Mouse (Mus musculus) liver, embryonic 14.5 days (tissue): ENCODE measurements at regions not wholly inside any gene's neighbourhood (a gene's known extent, or its start where the extent isn't known, plus 50 kb on each side); places are given as distances from the start of the nearest gene placed in this dataset.
A peak's percentile ranks its signal among the peaks of the same experiment; 100 is the strongest.

Source experiments
- ATAC-seq: fragments of 200-750 bp; cut with Nextera tagmentation; 2 replicates; pipeline ENCODE4 v1.8.0; 2017; ENCODE audit warnings: moderate number of reproducible peaks, mild to moderate bottlenecking, moderate library complexity; ENCODE audit not compliant: insufficient read depth
- DNase-seq, 3 experiments: peaks; one replicate each; pipeline ENCODE4 v3.0.0-alpha.2; 2012 to 2013; ENCODE audit warnings: low read depth in 3 of 3, low spot score in 3 of 3
- H3K27ac ChIP-seq: fragments of 300-500 bp; sonication (generic); 2 replicates; pipeline ENCODE4 v1.5.1; 2014; ENCODE audit warnings: moderate library complexity, mild to moderate bottlenecking, control low read depth, inconsistent platforms
- H3K27me3 ChIP-seq: fragments of 300-500 bp; sonication (generic); 2 replicates; pipeline ENCODE4 v1.6.1; 2014; ENCODE audit warnings: mild to moderate bottlenecking, low read length, moderate library complexity; ENCODE audit not compliant: control insufficient read depth, insufficient read depth
- H3K36me3 ChIP-seq: fragments of 300-500 bp; sonication (generic); replicated peaks from 2 replicates; pipeline ENCODE4 v1.6.1; 2014; ENCODE audit warnings: low read depth; ENCODE audit not compliant: control insufficient read depth, insufficient read depth
- H3K4me1 ChIP-seq, 2 experiments: fragments of 200-500 bp in 1 of 2; fragments of 300-500 bp in 1 of 2; sonication (generic) in 1 of 2; replicated peaks; 2 replicates each; pipeline ENCODE4 v1.6.1; 2012 to 2014; ENCODE audit warnings: antibody characterized with exemption in 1 of 2, inconsistent platforms in 1 of 2, low read length in 1 of 2; ENCODE audit not compliant: control insufficient read depth in 2 of 2, insufficient read depth in 2 of 2
- H3K4me2 ChIP-seq: fragments of 300-500 bp; sonication (generic); 2 replicates; pipeline ENCODE4 v1.6.1; 2014; ENCODE audit warnings: low read depth, mild to moderate bottlenecking, control low read depth, moderate library complexity
- H3K4me3 ChIP-seq, 2 experiments: fragments of 200-500 bp in 1 of 2; fragments of 300-500 bp in 1 of 2; sonication (generic) in 1 of 2; 2 replicates each; pipeline ENCODE4 v1.5.1; 2012 to 2014; ENCODE audit warnings: low read depth in 2 of 2, low read length in 2 of 2, mild to moderate bottlenecking in 2 of 2, control low read depth in 1 of 2, inconsistent platforms in 1 of 2, moderate library complexity in 1 of 2; ENCODE audit not compliant: insufficient read depth in 1 of 2
- H3K9ac ChIP-seq: fragments of 300-500 bp; sonication (generic); replicated peaks from 2 replicates; pipeline ENCODE4 v1.6.1; 2014; ENCODE audit warnings: mild to moderate bottlenecking, control low read depth, moderate library complexity
- H3K9me3 ChIP-seq: fragments of 300-500 bp; sonication (generic); 2 replicates; pipeline ENCODE4 v1.6.1; 2016; ENCODE audit warnings: low read length, mixed read lengths; ENCODE audit not compliant: control insufficient read depth
- CTCF ChIP-seq: IDR thresholded peaks from 2 replicates; pipeline ENCODE4 v1.5.1; 2016; ENCODE audit warnings: antibody characterized with exemption, low read depth, control low read depth
- EP300 ChIP-seq: IDR thresholded peaks from 2 replicates; pipeline ENCODE4 v1.6.1; 2016; ENCODE audit warnings: antibody characterized with exemption, low read depth
- WGBS: fragments of 180-500 bp; shearing (Covaris S2); extraction: QIAGEN DNeasy Blood & Tissue Kit; methylation state at CpG from one replicate; pipeline ENCODE4 v1.1.7; 2014; ENCODE audit not compliant: insufficient replicate concordance; 5-methylcytosine and 5-hydroxymethylcytosine counted together

DNA sequence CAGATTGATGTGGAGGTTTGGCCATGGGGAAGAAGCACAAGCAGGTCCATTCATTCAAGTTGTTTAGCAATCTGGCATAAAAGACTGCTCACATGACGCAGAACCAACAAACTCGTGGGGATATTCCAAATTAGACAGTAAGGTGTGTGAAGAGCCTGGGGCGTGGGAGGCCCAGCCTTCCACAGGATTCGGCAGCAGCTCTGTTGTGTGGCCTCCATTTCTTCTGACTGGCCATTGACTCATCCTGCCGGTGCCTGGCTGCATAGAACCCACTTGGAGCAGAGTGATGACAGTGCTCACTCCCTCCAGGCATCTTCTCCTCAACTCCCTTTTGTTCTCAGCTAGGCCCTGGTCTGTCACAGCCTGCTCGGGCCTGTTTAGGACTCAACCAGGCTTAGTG lies 91.6 kb upstream of the Irf2bp2 start:
- H3K4me1 ChIP-seq = no peaks in the 10 kb centered on the region; a peak in 1 of 4 replicates
- no peaks in the 10 kb centered on the region for H3K36me3 ChIP-seq
- H3K27me3 ChIP-seq = no peaks in the 10 kb centered on the region
- no peaks in the 10 kb centered on the region for H3K9me3 ChIP-seq
- DNase-seq (no peak), ATAC-seq (no peak)
- no peak overlapping the region for H3K4me3 ChIP-seq
- 64% methylated on average over 6 of the region's 6 CpGs for WGBS
- no peak overlapping the region for H3K4me2 ChIP-seq
- no peak overlapping the region for H3K27ac ChIP-seq
- TF ChIP-seq CTCF = no peak
- TF ChIP-seq EP300 = no peak
- H3K9ac ChIP-seq = no peak overlapping the region

- ATAC-seq (no peak), DNase-seq (peak in 1 of 3 experiments; percentile 43)
- H3K27me3 ChIP-seq = no peaks in the 10 kb centered on the region
- no peaks in the 10 kb centered on the region for H3K36me3 ChIP-seq
- no peaks in the 10 kb centered on the region for H3K9me3 ChIP-seq
- H3K4me3 ChIP-seq = no peak overlapping the region
- TF ChIP-seq CTCF = no peak
- no peak for TF ChIP-seq EP300
- H3K27ac ChIP-seq = no peak overlapping the region
- WGBS = 10% methylated on average over 4 of the region's 4 CpGs
- H3K4me1 ChIP-seq = no peaks in the 10 kb centered on the region; a peak in 1 of 4 replicates
- no peak overlapping the region for H3K4me2 ChIP-seq
- H3K9ac ChIP-seq = no peak overlapping the region
Measured at GRCm38 (mm10) chr8:126683950-126684349, 90.2 kb upstream of the Irf2bp2 start.

DNA sequence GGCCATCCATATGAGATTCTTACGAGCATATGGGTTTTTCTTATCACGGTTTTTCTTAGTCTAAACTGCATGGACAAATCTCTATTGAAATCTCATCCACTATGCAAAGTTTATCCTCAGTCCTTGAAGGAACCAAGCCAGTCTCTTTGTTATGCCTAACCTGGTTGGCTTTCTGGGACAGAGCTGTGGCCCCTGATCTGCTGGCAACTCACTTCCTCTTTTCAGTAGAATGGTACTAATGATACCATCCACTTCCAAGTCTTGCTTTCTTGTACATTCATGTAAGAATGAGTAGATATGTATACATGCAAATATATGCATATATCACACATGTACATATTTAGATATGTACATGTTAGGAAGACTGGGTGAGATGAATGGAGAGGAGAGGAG lies 89.8 kb upstream of the Irf2bp2 start:
- no peak for TF ChIP-seq CTCF
- no peak for TF ChIP-seq EP300
- Histone ChIP-seq H3K4me1 (no peaks in the 10 kb centered on the region; a peak in 1 of 4 replicates), H3K4me2 (no peak overlapping the region), H3K27me3 (no peaks in the 10 kb centered on the region), H3K27ac (no peak overlapping the region), H3K9me3 (no peaks in the 10 kb centered on the region), H3K4me3 (no peak overlapping the region), H3K9ac (no peak overlapping the region), H3K36me3 (no peaks in the 10 kb centered on the region)
- 40% methylated on average over 2 of the region's 2 CpGs for WGBS
- ATAC-seq = no peak
- no peak for DNase-seq

DNA sequence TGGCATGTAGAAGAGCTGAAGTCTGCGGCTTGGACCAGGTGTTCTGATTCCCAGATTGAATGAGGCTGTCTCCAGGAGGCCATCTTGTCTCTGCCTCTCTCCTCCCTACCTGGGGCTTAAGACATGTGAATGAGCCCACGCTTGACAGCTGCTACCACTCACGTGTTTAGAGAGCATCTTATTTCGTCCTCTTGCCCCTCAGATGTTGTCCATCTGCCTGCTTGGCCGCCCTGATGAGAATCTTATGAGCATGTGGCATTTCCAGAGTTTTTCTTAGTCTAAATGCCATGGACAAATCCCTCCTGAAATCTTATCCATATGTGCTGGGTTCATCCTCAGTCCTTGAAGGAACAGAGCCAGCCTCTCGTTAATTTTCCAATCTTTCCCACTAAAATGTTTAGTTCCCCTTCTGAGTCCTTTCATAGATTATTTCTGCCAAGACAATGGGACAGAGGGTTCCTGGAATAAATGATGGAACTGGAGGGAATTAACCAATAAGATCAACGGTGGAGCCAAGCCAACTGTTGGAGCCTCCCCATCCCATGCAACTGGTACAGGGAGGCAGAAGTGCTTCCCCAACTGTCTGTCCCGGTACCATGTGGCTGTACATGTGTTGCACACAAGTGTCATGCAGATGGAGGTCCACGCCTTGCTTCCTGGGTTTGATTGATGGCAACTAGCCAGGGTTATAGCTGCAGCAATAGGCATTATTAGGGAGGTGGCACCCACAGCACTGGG lies 89.2 kb upstream of the Irf2bp2 start:
- H3K9me3 ChIP-seq = no peaks in the 10 kb centered on the region
- no peak overlapping the region for H3K27ac ChIP-seq
- no peak overlapping the region for H3K4me3 ChIP-seq
- H3K4me2 ChIP-seq = no peak overlapping the region
- ATAC-seq (no peak), DNase-seq (no peak)
- no peaks in the 10 kb centered on the region for H3K36me3 ChIP-seq
- no peaks in the 10 kb centered on the region for H3K27me3 ChIP-seq
- H3K9ac ChIP-seq = no peak overlapping the region
- no peaks in the 10 kb centered on the region; a peak in 1 of 4 replicates for H3K4me1 ChIP-seq
- TF ChIP-seq CTCF = no peak
- no peak for TF ChIP-seq EP300
- WGBS = 65% methylated on average over 9 of the region's 9 CpGs

DNA sequence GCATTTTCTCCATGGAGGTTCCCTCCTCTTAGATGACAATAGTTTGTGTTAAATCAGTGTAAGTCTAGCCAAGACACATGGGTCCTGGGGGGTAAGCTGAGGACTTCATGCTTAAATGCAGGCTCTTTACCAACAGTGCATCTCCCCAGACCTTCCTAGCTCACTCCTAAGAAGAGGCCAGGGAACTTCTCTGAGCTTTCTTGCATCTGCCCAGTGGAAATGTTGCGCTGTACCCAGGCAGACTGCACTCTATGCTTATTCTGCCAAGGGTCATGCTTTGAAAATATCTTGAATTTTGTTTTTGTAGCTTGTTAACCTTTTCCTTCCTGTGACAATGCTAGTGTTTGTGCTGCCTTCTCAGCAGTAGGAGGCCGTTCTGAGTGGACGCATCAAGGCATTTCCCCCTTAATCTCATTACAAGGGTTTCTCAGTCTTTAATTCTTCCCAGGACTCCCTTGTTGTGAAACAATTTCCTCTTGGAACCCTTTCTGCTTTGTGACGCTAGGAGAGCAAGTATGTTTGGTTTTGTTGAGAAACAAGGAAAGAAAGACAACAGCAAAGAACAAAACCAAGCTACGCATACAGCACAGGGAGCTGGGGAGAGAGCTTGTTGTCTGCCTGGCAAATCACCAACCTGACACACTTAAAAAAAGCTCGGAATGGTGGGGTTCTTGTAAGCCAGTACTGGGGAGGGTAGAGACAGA lies 88.3 kb upstream of the Irf2bp2 start:
- H3K9me3 ChIP-seq = no peaks in the 10 kb centered on the region
- ATAC-seq = no peak
- H3K27ac ChIP-seq = no peak overlapping the region
- H3K9ac ChIP-seq = no peak overlapping the region
- 69% methylated on average over 6 of the region's 6 CpGs for WGBS
- DNase-seq = no peak
- TF ChIP-seq EP300 = no peak
- H3K36me3 ChIP-seq = no peaks in the 10 kb centered on the region
- no peak overlapping the region for H3K4me3 ChIP-seq
- no peaks in the 10 kb centered on the region for H3K27me3 ChIP-seq
- H3K4me2 ChIP-seq = no peak overlapping the region
- no peaks in the 10 kb centered on the region; a peak in 1 of 4 replicates for H3K4me1 ChIP-seq
